Mouse (Mus musculus) gastrocnemius, postnatal 4 days (tissue): Measurements from ENCODE around the gene Cnbp. TPM values are rescaled to one million over a fixed set of nuclear protein-coding genes. Genes with fewer than 3 reads are reported as not detected.

Experiments used
- DNase-seq, 2 experiments: peaks; one replicate each; pipeline ENCODE4 v3.0.0; 2021 to 2022; ENCODE audit warnings: low spot score in 2 of 2, mixed read lengths in 2 of 2
- total RNA-seq, 2 experiments: library from RNA; stranded (reverse); gene quantifications; 2 replicates each; pipeline ENCODE4 v1.2.3; 2021

Cnbp gene
- total RNA-seq, 2 experiments from 2014 or later = 469 to 478 TPM

- DNase-seq = no peak
These were observed 2.5 kb upstream of the Cnbp start for GRCm38 (mm10) chr6:87853446-87853845.

- DNase-seq = no peak
These were observed 965 bp upstream of the Cnbp start for GRCm38 (mm10) chr6:87851871-87852270.

GRCm38 (mm10) chr6:87850155-87850899 is 579 bp downstream of the Cnbp start:
- peak; percentile 52 to 65 for DNase-seq

GRCm38 (mm10) chr6:87849780-87850154 is 1.1 kb downstream of the Cnbp start:
- DNase-seq = no peak

GRCm38 (mm10) chr6:87846813-87847212 is 4.1 kb downstream of the Cnbp start:
- no peak for DNase-seq

- DNase-seq = no peak
These were observed 5.7 kb downstream of the Cnbp start for GRCm38 (mm10) chr6:87845031-87845695.

GRCm38 (mm10) chr6:87842254-87842653 is 8.7 kb downstream of the Cnbp start:
- no peak for DNase-seq

GRCm38 (mm10) chr6:87841635-87842034 is 9.3 kb downstream of the Cnbp start:
- DNase-seq = no peak

- DNase-seq = no peak
These were observed 11.0 kb downstream of the Cnbp start for GRCm38 (mm10) chr6:87839797-87840341.

GRCm38 (mm10) chr6:87838551-87839197 is 12.2 kb downstream of the Cnbp start, which contains the start of gene Isy1:
Isy1 (minus strand) TSS chr6:87838798.
- DNase-seq = peak; percentile 77 to 89

- DNase-seq = no peak
These were observed 15.2 kb downstream of the Cnbp start, which contains the start of gene Gm45140 for GRCm38 (mm10) chr6:87835695-87836094. Gm45140 (minus strand) TSS chr6:87835795.

- no peak for DNase-seq
These were observed 30.5 kb downstream of the Cnbp start for GRCm38 (mm10) chr6:87820366-87820765.

- no peak for DNase-seq
These were observed 36.4 kb downstream of the Cnbp start for GRCm38 (mm10) chr6:87814486-87814885.

GRCm38 (mm10) chr6:87812656-87813055 is 38.2 kb downstream of the Cnbp start:
- DNase-seq = no peak

- DNase-seq = peak; percentile 87 to 93
These were observed 39.1 kb downstream of the Cnbp start, which contains the start of gene Rab43 for GRCm38 (mm10) chr6:87811675-87812338. Rab43 (minus strand) TSS chr6:87812164.

GRCm38 (mm10) chr6:87810713-87811669 is 39.9 kb downstream of the Cnbp start:
- peak; percentile 48 to 68 for DNase-seq

- no peak for DNase-seq
These were observed 40.6 kb downstream of the Cnbp start for GRCm38 (mm10) chr6:87810311-87810710.

GRCm38 (mm10) chr6:87809651-87810161 is 41.2 kb downstream of the Cnbp start:
- DNase-seq = no peak

GRCm38 (mm10) chr6:87809144-87809543 is 41.8 kb downstream of the Cnbp start:
- no peak for DNase-seq

GRCm38 (mm10) chr6:87808521-87808920 is 42.4 kb downstream of the Cnbp start:
- no peak for DNase-seq
